Mouse (Mus musculus) forebrain, embryonic 11.5 days (tissue): Measurements from ENCODE around the gene Gm28308. TPM values are rescaled to one million over a fixed set of nuclear protein-coding genes. Genes with fewer than 3 reads are reported as not detected.

Experiments
- ATAC-seq: fragments of 200-750 bp; cut with Nextera tagmentation; replicated peaks from 2 replicates; pipeline ENCODE4 v1.8.0; 2017; ENCODE audit warnings: moderate TSS enrichment; ENCODE audit not compliant: low FRiP score
- DNase-seq: peaks from one replicate; pipeline ENCODE4 v3.0.0-alpha.2; 2017; ENCODE audit warnings: low spot score
- H3K27ac ChIP-seq: fragments of 300-500 bp; sonication (generic); 2 replicates; pipeline ENCODE4 v1.5.1; 2014; ENCODE audit warnings: low read depth, low read length
- H3K27me3 ChIP-seq: fragments of 300-500 bp; sonication (generic); 2 replicates; pipeline ENCODE4 v1.6.1; 2014; ENCODE audit warnings: mild to moderate bottlenecking, low read length, mixed read lengths; ENCODE audit not compliant: control insufficient read depth, insufficient read depth
- H3K36me3 ChIP-seq: fragments of 300-500 bp; sonication (generic); 2 replicates; pipeline ENCODE4 v1.6.1; 2014; ENCODE audit warnings: mild to moderate bottlenecking, low read length, moderate library complexity, mixed read lengths; ENCODE audit not compliant: control insufficient read depth, insufficient read depth
- H3K4me1 ChIP-seq: fragments of 300-500 bp; sonication (generic); replicated peaks from 2 replicates; pipeline ENCODE4 v1.6.1; 2014; ENCODE audit warnings: low read length, mixed read lengths; ENCODE audit not compliant: control insufficient read depth, insufficient read depth
- H3K4me2 ChIP-seq: fragments of 300-500 bp; sonication (generic); 2 replicates; pipeline ENCODE4 v1.6.1; 2014; ENCODE audit warnings: low read depth, mild to moderate bottlenecking, low read length, moderate library complexity, mixed read lengths; ENCODE audit not compliant: severe bottlenecking
- H3K4me3 ChIP-seq: fragments of 300-500 bp; sonication (generic); 2 replicates; pipeline ENCODE4 v1.5.1; 2014; ENCODE audit warnings: low read depth, low read length
- H3K9ac ChIP-seq: fragments of 300-500 bp; sonication (generic); 2 replicates; pipeline ENCODE4 v1.6.1; 2014; ENCODE audit warnings: low read length
- H3K9me3 ChIP-seq: fragments of 300-500 bp; sonication (generic); 2 replicates; pipeline ENCODE4 v1.6.1; 2016; ENCODE audit warnings: low read length, mixed read lengths; ENCODE audit not compliant: control insufficient read depth
- WGBS: fragments of 180-500 bp; shearing (Covaris S2); extraction: QIAGEN DNeasy Blood & Tissue Kit; methylation state at CpG from one replicate; pipeline ENCODE4 v1.1.7; 2014; 5-methylcytosine and 5-hydroxymethylcytosine counted together
- polyA plus RNA-seq: library from polyadenylated mRNA; unstranded; fragments of >200 nt; fragmentation: Nextera tagmentation; extraction: Ambion mirVana; gene quantifications from 2 replicates; pipeline ENCODE4 v1.2.1, GENCODE M21; 2014

Gm28308 gene
- polyA plus RNA-seq, 1 experiment from 2014 or later: not detected

DNA sequence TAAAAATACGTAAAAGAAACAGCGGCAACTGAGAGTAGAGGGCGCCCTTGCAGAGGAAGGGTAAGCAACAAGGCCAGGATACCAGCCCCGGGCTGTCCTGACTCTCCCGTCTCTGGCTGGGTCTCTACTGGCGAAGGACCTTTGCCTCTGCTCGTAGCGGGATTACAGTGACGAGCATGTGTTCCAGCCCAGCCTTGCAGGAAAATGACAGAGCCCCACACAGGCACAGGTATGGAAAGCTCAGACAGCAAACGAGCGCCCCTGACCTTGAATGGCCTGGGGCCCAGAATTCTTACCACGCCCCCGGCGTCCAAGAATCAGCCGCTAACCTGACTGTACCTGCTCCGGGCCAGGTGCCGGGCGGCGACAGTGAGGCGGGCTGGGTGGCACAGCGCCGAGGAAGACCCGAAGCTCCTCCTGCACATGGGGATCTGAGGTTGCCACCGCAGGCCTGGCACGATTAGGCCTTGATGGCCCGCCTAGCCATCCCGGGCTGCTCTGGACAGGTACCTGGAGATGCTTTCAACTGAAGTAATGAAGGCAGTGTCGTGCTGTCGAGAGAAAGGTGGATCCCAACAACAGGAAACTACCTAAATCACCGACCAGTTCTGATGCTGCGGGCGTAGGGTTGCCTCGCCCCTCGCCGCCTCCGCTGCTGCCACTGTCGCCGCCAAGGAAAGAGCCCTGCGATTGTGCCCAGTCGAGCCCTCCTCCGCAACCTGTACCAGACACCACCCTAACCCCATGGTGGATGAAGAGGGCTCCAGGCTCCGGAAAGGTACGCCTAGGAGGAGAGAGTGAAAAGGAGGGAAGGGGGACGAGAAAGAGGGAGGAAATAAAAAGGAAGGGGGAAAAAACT, 16.6 kb upstream of the Gm28308 start:
- no peak overlapping the region for H3K4me3 ChIP-seq
- DNase-seq (peak; percentile 64), ATAC-seq (no peak)
- 0 out of 2 replicates have a peak, but pooled peaks cover 3% of the 10 kb centered on the region for H3K4me1 ChIP-seq
- peaks cover 96% of the 10 kb centered on the region for H3K27me3 ChIP-seq
- H3K36me3 ChIP-seq: no peaks in the 10 kb centered on the region
- H3K9ac ChIP-seq: no peak overlapping the region
- H3K4me2 ChIP-seq: no peak overlapping the region
- H3K27ac ChIP-seq: no peak overlapping the region
- H3K9me3 ChIP-seq: no peaks in the 10 kb centered on the region
- 1% methylated on average over 44 of the region's 44 CpGs for WGBS

DNA sequence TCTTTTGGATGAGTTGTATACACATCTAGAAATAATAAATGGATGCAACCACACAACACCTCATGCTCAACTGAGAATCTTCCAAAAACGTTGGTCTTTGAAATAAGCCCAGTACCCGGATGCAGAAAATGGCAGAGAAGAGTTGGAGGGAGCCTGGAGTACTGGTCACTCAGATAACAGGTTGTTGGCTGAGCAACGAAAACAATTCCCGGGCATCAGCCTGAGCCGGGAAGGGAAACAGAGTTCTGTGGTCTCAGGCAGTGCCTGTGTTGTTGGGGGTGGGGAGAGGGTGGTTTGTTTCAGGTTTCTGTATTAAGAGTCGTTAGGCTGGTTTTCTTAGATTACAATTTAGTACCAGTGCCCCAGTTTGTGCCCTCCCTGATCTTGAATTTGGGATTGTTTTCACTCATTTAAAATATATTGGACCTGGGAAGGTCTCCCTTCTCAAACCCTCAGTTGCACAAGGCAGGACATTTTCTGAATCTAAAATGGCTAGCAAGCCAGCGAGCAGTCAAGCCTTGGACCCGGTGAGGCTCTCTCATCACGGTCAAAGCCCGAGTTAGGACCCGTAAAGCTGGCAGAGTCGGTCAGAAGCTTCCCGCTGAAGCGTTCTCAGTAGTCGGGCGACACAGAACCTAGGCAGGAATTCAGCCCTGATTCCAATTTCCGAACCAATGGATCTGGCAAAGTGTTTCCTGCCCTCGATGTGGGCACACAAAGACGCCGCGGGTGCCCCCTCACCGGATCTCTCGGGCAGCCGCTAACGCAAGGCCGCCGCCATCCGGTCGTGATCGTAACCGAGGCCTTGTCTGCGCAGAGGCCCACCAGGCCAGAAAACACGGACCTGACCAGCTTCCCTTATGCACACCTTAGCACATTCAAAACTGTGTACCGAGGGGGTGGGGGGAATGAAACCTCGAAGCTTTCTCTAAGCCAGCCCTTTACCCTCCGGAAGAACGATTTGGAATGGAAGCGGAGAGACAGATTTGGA, 15.6 kb upstream of the Gm28308 start:
- Histone ChIP-seq H3K4me3 (no peak overlapping the region), H3K9ac (no peak overlapping the region), H3K4me1 (no peaks in the 10 kb centered on the region), H3K27me3 (peaks cover 96% of the 10 kb centered on the region), H3K9me3 (no peaks in the 10 kb centered on the region), H3K4me2 (no peak overlapping the region), H3K36me3 (no peaks in the 10 kb centered on the region), H3K27ac (no peak overlapping the region)
- peak; percentile 72 for DNase-seq
- ATAC-seq: no peak
- WGBS: 2% methylated on average over 38 of the region's 38 CpGs

DNA sequence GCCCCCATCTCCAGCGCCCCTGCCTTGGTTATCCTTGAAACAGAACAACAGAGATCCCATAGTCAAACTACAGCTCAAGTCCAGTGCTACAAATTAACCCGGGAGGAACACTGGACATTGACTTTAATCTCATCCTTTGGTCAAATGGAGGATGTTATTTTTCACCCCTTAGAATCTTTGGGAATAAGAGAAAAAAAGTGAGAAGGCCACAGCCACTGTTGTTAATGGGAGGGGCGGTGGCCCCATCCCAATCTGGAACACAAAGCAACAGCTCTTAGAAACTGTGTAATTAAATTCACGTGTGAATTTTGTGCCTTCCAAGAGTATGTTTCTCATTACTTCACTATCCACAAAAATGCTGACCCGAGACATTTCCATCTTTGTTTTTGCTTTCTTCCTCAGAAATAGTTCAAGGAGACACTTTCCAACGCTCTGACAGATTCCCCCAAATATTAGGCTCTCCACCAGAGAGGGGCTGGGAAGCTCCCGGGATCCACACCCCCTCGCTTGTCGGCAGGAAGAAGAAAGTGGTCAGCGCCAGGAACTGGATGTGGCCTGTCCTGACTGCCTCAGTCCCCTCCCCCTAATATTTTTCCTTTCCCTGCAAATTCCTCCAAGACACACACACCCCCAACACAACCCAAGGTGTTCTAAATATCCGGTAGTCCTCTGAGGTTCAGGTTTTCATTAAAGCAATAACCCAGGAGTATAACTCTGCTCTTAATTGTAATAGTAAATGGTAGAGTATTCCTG, 14.5 kb upstream of the Gm28308 start:
- Histone ChIP-seq H3K4me3 (no peak overlapping the region), H3K27me3 (peaks cover 96% of the 10 kb centered on the region), H3K27ac (no peak overlapping the region), H3K4me2 (no peak overlapping the region), H3K9me3 (no peaks in the 10 kb centered on the region), H3K4me1 (no peaks in the 10 kb centered on the region), H3K9ac (no peak overlapping the region), H3K36me3 (no peaks in the 10 kb centered on the region)
- ATAC-seq (no peak), DNase-seq (no peak)
- WGBS: 2% methylated on average over 11 of the region's 11 CpGs

DNA sequence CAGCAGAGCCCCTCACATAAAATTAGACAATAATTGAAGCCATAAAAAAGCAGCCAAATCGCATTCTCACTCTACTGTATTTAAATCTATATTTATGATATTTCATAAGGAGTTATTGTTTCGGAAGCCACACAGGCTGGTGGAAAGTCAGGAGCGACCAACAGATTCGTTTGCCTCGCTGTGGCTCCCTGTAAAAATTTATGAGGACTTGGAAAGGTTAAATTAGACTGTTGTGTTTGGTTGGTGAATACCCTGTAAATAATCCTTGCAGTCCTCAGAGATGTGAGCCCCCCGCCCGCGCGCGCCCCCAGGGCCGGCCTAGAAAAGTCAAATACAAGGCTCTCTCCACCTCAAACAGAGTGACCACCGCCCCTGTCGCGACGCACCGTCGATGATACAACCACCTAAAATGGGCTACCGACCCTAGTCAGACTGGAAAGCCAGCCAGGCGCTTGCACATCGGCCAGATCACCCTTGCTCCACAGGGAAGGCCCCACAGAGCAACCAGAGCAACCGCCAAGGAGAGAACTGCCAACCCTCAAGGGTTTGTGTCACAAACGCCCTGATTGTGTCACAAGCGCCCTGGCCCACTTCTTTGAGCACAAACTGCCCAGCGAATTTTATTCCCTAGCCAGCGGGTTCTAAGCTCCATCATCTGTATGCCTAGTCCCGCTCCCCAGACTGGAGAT, 13.6 kb upstream of the Gm28308 start:
- no peaks in the 10 kb centered on the region for H3K36me3 ChIP-seq
- no peak overlapping the region for H3K27ac ChIP-seq
- no peaks in the 10 kb centered on the region for H3K9me3 ChIP-seq
- DNase-seq: no peak
- no peak overlapping the region for H3K4me3 ChIP-seq
- 2% methylated on average over 26 of the region's 26 CpGs for WGBS
- H3K4me1 ChIP-seq: no peaks in the 10 kb centered on the region
- H3K27me3 ChIP-seq: peaks cover 96% of the 10 kb centered on the region
- H3K4me2 ChIP-seq: no peak overlapping the region
- no peak for ATAC-seq
- no peak overlapping the region for H3K9ac ChIP-seq

DNA sequence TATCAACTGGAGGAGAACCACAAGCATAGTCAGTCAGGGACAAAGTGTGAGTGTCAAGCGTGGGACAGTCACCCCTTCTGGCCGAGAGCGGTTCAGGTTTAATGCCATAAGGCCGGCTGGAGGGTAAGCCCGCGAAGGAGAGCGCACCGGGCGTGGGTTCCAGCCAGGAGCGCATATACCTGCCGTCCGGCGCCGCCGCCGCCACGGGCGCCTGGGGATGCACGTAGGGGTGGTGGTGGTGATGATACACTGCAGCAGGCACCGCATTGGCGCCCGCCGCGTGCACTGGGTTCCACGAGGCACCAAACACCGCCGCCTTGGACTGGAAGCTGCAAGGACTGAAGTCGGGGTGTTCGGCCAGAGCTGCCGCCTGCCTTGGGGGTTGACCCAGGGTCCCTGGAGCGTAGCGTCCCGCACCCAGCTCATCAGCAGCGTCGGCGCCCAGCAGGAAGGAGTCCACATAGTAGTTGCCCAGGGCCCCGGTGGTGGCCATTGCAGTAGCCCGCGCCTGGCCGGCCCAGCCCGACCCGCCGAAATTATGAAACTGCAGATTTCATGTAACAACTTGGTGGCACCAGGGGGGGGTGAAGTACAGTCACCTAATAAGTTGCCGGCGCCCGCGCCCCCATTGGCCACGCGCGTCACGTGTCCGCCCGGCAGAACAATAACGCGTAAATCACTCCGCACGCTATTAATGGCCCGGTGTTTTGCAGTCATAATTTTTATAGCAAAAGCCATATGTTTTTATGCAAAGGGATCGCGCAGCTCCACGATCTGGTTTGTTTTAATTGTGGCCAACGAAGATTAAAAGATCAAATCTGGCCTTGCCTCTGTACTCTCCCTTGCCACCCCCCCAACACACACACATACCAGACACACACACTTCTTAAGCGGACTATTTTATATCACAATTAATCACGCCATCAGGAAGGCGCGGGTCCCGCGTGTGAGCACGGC, 12.8 kb upstream of the Gm28308 start:
- ATAC-seq: no peak

DNA sequence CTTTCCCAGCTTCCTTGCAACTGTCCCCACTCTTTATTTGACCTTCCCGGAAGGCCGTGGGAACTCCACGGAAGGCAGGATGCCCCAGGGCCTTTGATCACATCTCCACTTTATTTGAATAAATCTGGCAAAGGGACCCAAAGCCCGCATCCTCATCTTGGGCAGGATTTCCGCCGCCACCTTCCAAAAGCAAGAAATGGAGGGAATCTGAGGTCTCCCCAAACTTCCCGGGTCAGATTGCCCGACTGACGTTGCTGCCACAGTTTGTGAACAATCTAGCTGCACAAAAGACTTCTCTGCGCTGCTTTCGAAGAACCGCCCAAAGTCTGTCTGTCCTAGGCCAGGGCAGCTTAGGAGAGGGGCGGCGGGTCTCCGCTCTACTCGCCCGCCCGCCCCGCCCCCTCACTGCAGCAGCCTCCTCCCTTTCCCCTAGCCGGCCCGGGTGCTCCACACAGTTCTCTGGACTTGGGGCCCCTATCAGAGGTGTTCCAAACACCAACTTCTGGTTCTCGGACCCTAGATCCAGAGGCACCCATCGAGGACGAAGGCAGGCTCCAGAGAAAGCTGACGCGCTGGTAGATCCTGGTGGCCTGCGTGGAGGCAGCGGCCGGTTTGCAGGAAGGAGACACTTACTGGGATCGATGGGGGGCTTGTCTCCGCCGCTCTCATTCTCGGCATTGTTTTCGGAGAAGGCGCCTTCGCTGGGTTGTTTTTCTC, 11.9 kb upstream of the Gm28308 start:
- Histone ChIP-seq H3K4me2 (no peak overlapping the region), H3K36me3 (no peaks in the 10 kb centered on the region), H3K9me3 (no peaks in the 10 kb centered on the region), H3K4me1 (peaks cover 3% of the 10 kb centered on the region), H3K4me3 (no peak overlapping the region), H3K9ac (no peak overlapping the region), H3K27me3 (peaks cover 98% of the 10 kb centered on the region), H3K27ac (no peak overlapping the region)
- ATAC-seq (no peak), DNase-seq (no peak)
- WGBS: 1% methylated on average over 36 of the region's 36 CpGs

More for the DNA sequence above, 12.8 kb upstream of the Gm28308 start:
- Histone ChIP-seq H3K9ac (no peak overlapping the region), H3K4me3 (no peak overlapping the region), H3K9me3 (no peaks in the 10 kb centered on the region), H3K4me2 (no peak overlapping the region), H3K27me3 (peaks cover 98% of the 10 kb centered on the region), H3K4me1 (peaks cover 3% of the 10 kb centered on the region), H3K36me3 (no peaks in the 10 kb centered on the region), H3K27ac (no peak overlapping the region)
- whole genome bisulfite sequencing: 3% methylated on average over 69 of the region's 69 CpGs
- peak; percentile 71 for DNase-seq
